Comparison of ENCODE assay signal across 8 mouse cellular contexts in genomic region chrX:56274170-56274569, GRCm38 (mm10).
DNase-seq lines count a peak whose midpoint lies in the region; TF ChIP-seq lines count a peak whose summit lies in the region.

No protein-coding gene starts in this region.

- no peak for TF ChIP-seq POLR2A in embryonic fibroblast, embryonic 13.5 days (IDR thresholded peaks at IDR 0.05; ENCODE audit: low read depth, low read length)

- H3K4me3 ChIP-seq in embryonic fibroblast, embryonic 13.5 days (ENCODE audit: insufficient read depth, low read length), result no peak overlapping the region

- no peak overlapping the region for H3K27ac ChIP-seq in embryonic fibroblast, embryonic 13.5 days (ENCODE audit: insufficient read depth, low read length)

- 0 out of 2 replicates have a peak, but pooled peaks have one; percentile 5 for TF ChIP-seq CTCF in embryonic fibroblast, embryonic 13.5 days (IDR thresholded peaks at IDR 0.05; ENCODE audit: borderline replicate concordance, insufficient read depth, low read length)

- H3K4me1 ChIP-seq in embryonic fibroblast, embryonic 13.5 days (ENCODE audit: control insufficient read depth, insufficient read depth, low read length), result no peaks in the 10 kb centered on the region

- peak; percentile 4 for DNase-seq in cerebellum, adult 9-10 months
- no peak for DNase-seq in cerebellum, adult 11 months
- peak; percentile 33 for DNase-seq in kidney, adult 9 months
- DNase-seq in kidney, adult 11 months, result no peak
- peak; percentile 16 for DNase-seq in R1 (ENCODE audit: low read depth, low spot score)
- DNase-seq in lung, postnatal 36 days, result peak; percentile 23
- DNase-seq in urinary bladder, adult 18-20 months (ENCODE audit: low spot score in 2 of 2), result no peak

Comparison
In these comparisons a context has a peak if more than half of its experiments do, and no peak if none do; other contexts are left out.
1. DNase-seq: peak in cerebellum, adult 9-10 months (single experiment), kidney, adult 9 months (single experiment), R1 (single experiment) and lung, postnatal 36 days (single experiment); none in cerebellum, adult 11 months (single experiment), kidney, adult 11 months (single experiment) and urinary bladder, adult 18-20 months (0 of 2).